In the genomic region with DNA sequence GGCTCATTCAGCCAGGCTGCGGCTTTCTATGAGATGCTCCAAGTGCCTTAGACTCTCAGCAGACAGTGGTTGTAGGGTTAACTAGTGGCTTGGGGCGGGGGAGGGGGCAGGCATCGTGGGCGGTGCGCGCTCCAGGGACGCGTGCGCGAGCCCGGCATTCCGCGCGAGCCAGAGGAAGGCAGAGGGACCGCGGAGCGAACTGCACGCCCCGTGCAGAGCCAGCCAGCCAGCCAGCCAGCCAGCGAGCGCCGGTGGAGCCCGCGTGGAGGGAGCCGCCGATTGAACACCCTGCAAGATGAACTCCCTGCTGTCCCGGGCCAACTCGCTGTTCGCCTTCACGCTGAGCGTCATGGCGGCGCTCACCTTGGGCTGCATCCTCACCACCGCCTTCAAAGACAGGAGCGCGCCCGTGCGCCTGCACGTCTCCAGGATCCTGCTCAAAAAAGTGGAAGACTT, we compare ENCODE assay signal across 8 mouse cellular contexts. TPM values are rescaled to one million over a fixed set of nuclear protein-coding genes. Genes with fewer than 3 reads are reported as not detected.
DNase-seq lines count a peak whose midpoint lies in the region; ATAC-seq and TF ChIP-seq lines count a peak whose summit lies in the region.
"Not testable (repeated sequence)": the region's sequence is repeated elsewhere in the genome, so short reads cannot be mapped to it uniquely, and the experiment has no call there.

Arxes2 (plus strand) TSS at position 161 of the 456 bp plus-strand sequence.

- TF ChIP-seq CTCF in G1E (IDR thresholded peaks at IDR 0.05; ENCODE audit: low read depth, low read length); layer of hippocampus, adult 2 months (conservative IDR thresholded peaks at IDR 0.05); stomach, postnatal 0 days (IDR thresholded peaks at IDR 0.05; ENCODE audit: low read depth): not testable (repeated sequence)

- H3K36me3 ChIP-seq in G1E (replicated peaks); hindbrain, embryonic 13.5 days; limb, embryonic 15.5 days; midbrain, embryonic 11.5 days (ENCODE audit: control insufficient read depth, insufficient read depth, low read length); stomach, postnatal 0 days (ENCODE audit: control insufficient read depth, insufficient read depth, low read length): not testable (repeated sequence)

- H3K4me1 ChIP-seq in G1E (ENCODE audit: insufficient read depth, low read depth, low read length); hindbrain, embryonic 13.5 days (replicated peaks); limb, embryonic 15.5 days; midbrain, embryonic 11.5 days (ENCODE audit: control insufficient read depth, insufficient read depth, low read length); stomach, postnatal 0 days (replicated peaks; ENCODE audit: control insufficient read depth, insufficient read depth): not testable (repeated sequence)

- peak; percentile 45; the same call in 1 of the 2 replicates for ATAC-seq in G1E (ENCODE audit: extremely low read depth, insufficient number of reproducible peaks, low FRiP score, poor library complexity, severe bottlenecking)
- ATAC-seq in frontal cortex, adult (ENCODE audit: low TSS enrichment) = peak; percentile 92
- peak; percentile 96 for ATAC-seq in hindbrain, embryonic 13.5 days (ENCODE audit: low FRiP score)
- peak; percentile 84 for ATAC-seq in limb, embryonic 15.5 days (ENCODE audit: insufficient number of reproducible peaks, low FRiP score, low TSS enrichment, low read depth)
- peak; percentile 94 for ATAC-seq in midbrain, embryonic 11.5 days (ENCODE audit: low FRiP score)
- ATAC-seq in stomach, postnatal 0 days (ENCODE audit: low FRiP score, low TSS enrichment) = peak; percentile 85

- H3K4me3 ChIP-seq in G1E (ENCODE audit: low read depth, low read length) = peak within 1 kb of the TSS; percentile 58; the same call in 1 of the 2 replicates
- peak within 1 kb of the TSS; percentile 40 for H3K4me3 ChIP-seq in hindbrain, embryonic 13.5 days
- H3K4me3 ChIP-seq in layer of hippocampus, adult 2 months = peak within 1 kb of the TSS; percentile 43
- peak within 1 kb of the TSS; percentile 27 for H3K4me3 ChIP-seq in limb, embryonic 15.5 days
- H3K4me3 ChIP-seq in midbrain, embryonic 11.5 days (ENCODE audit: low read depth, low read length) = peak within 1 kb of the TSS; percentile 24
- not testable (repeated sequence) for H3K4me3 ChIP-seq in stomach, postnatal 0 days (ENCODE audit: low read depth, low read length)

- H3K4me2 ChIP-seq in hindbrain, embryonic 13.5 days = peak within 1 kb of the TSS; percentile 53
- H3K4me2 ChIP-seq in limb, embryonic 15.5 days = peak within 1 kb of the TSS; percentile 27; the same call in 1 of the 2 replicates
- H3K4me2 ChIP-seq in midbrain, embryonic 11.5 days = peak within 1 kb of the TSS; percentile 35
- H3K4me2 ChIP-seq in stomach, postnatal 0 days (replicated peaks; ENCODE audit: low read depth) = peak within 1 kb of the TSS; percentile 25

- H3K27me3 ChIP-seq in G1E (ENCODE audit: insufficient read depth, low read length); hindbrain, embryonic 13.5 days; limb, embryonic 15.5 days; midbrain, embryonic 11.5 days (ENCODE audit: control insufficient read depth, insufficient read depth, low read length); stomach, postnatal 0 days (ENCODE audit: control insufficient read depth, insufficient read depth, low read length): not testable (repeated sequence)

- H3K27ac ChIP-seq in hindbrain, embryonic 13.5 days; layer of hippocampus, adult 2 months; limb, embryonic 15.5 days; midbrain, embryonic 11.5 days (ENCODE audit: low read depth, low read length); stomach, postnatal 0 days (replicated peaks): not testable (repeated sequence)

- H3K9ac ChIP-seq in hindbrain, embryonic 13.5 days = peak within 1 kb of the TSS; percentile 46; the same call in 1 of the 2 replicates
- H3K9ac ChIP-seq in limb, embryonic 15.5 days; midbrain, embryonic 11.5 days (ENCODE audit: low read length); stomach, postnatal 0 days (ENCODE audit: low read length): not testable (repeated sequence)

- not testable (repeated sequence) for DNase-seq in G1E (ENCODE audit: low spot score); layer of hippocampus, adult 2 months (ENCODE audit: low spot score in 2 of 2); midbrain, embryonic 11.5 days (ENCODE audit: low spot score, missing footprints); stomach, postnatal 0 days (ENCODE audit: low spot score)
- DNase-seq in cerebellum, postnatal 10 days = peak; percentile 9 to 47

- not testable (repeated sequence) for TF ChIP-seq EP300 in stomach, postnatal 0 days (optimal IDR thresholded peaks at IDR 0.05)

- not testable (repeated sequence) for H3K9me3 ChIP-seq in G1E (replicated peaks); hindbrain, embryonic 13.5 days; limb, embryonic 15.5 days; midbrain, embryonic 11.5 days (ENCODE audit: control insufficient read depth, low read length); stomach, postnatal 0 days (ENCODE audit: control insufficient read depth, low read length)

- 22% methylated on average over 19 of the region's 39 CpGs for WGBS in hindbrain, embryonic 13.5 days
- no CpG with 5 or more reads among the region's 39 CpGs for WGBS in limb, embryonic 15.5 days
- WGBS in midbrain, embryonic 11.5 days = 13% methylated on average over 6 of the region's 39 CpGs
- WGBS in stomach, postnatal 0 days = no CpG with 5 or more reads among the region's 39 CpGs

RNA-seq across cellular contexts. Expression of gene Arxes2, which starts in this region (rescaled TPM):
- total RNA-seq in G1E (2014; fragmentation: Nextera tagmentation) (9.0 and 12.7 TPM in 2 replicates), G1E (2017) (8.4 and 13.6 TPM in 2 replicates)
- 13.5 TPM in 2 replicates for polyA plus RNA-seq in G1E (2012)
- polyA plus RNA-seq in hindbrain, embryonic 13.5 days (2015; fragmentation: Nextera tagmentation; extraction: Ambion mirVana) = 228 and 234 TPM in 2 replicates
- total RNA-seq in layer of hippocampus, adult 2 months (2021) = 10 to 100 TPM; 60.7 to 62.9 TPM
- polyA plus RNA-seq in limb, embryonic 15.5 days (2015; fragmentation: Nextera tagmentation; extraction: Ambion mirVana) = 52.1 and 54.1 TPM in 2 replicates
- 152 and 164 TPM in 2 replicates for polyA plus RNA-seq in midbrain, embryonic 11.5 days (2014; fragmentation: Nextera tagmentation; extraction: Ambion mirVana)
- polyA plus RNA-seq in stomach, postnatal 0 days (2015; fragmentation: Nextera tagmentation; extraction: Ambion mirVana) = 24.2 and 27.0 TPM in 2 replicates

Comparison
In these comparisons a context has a peak if more than half of its experiments do, and no peak if none do; other contexts are left out.
1. RNA of gene Arxes2 (total RNA-seq): 60.7 to 62.9 TPM in layer of hippocampus, adult 2 months; 8.4 to 13.6 TPM in G1E; every median in the first group is over 4 times any median in the second.
2. ATAC-seq: peak in every context shown above with its lines; median percentile 96 in hindbrain, embryonic 13.5 days; 94 in midbrain, embryonic 11.5 days; 92 in frontal cortex, adult; 85 in stomach, postnatal 0 days; 84 in limb, embryonic 15.5 days; 45 in G1E.
3. Peak in every context shown above with its lines, with median percentiles within 50 percentile points of each other: H3K4me2 ChIP-seq.